Mouse (Mus musculus): ENCODE measurements around the gene Zfp708. TPM values are rescaled to one million over a fixed set of nuclear protein-coding genes. Genes with fewer than 3 reads are reported as not detected.

The Zfp708 gene
- polyA plus RNA-seq, 1 experiment from 2014 or later, result 1.8 TPM

DNA sequence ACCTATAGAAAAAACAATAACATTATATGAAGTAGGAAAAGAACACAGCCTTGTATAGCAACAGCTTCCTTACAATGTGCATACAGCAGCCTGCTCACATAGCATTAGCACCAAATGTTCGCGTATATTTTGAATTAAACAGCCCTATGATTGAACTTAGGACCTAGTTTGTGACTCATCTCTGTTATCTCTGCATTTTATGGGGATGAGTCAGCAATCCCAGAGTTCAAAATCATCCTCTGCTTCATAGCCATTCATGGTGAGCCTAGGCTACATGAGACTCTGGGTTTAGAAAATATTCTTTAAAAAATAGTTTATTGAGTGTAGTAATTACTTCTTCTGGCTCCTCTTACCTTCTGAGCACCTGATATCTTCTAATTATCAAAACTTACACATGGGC, 15.5 kb upstream of the Zfp708 start:
- Histone ChIP-seq H3K9me3 (ENCODE audit: control insufficient read depth, low read length) (no peaks in the 10 kb centered on the region), H3K4me3 (ENCODE audit: low read depth, low read length) (no peak overlapping the region), H3K27ac (replicated peaks) (no peak overlapping the region), H3K4me2 (replicated peaks; ENCODE audit: low read depth) (no peak overlapping the region), H3K36me3 (ENCODE audit: control insufficient read depth, insufficient read depth, low read length) (no peaks in the 10 kb centered on the region), H3K4me1 (replicated peaks; ENCODE audit: control insufficient read depth, insufficient read depth) (no peaks in the 10 kb centered on the region), H3K27me3 (ENCODE audit: control insufficient read depth, insufficient read depth, low read length) (no peaks in the 10 kb centered on the region), H3K9ac (ENCODE audit: low read length) (no peak overlapping the region)
- WGBS, result 88% methylated on average over 2 of the region's 2 CpGs
- no peak for DNase-seq (ENCODE audit: low spot score)
- ATAC-seq (ENCODE audit: low FRiP score, low TSS enrichment), result no peak
- TF ChIP-seq CTCF (IDR thresholded peaks at IDR 0.05; ENCODE audit: low read depth), result no peak
- no peak for TF ChIP-seq EP300 (optimal IDR thresholded peaks at IDR 0.05)

DNA sequence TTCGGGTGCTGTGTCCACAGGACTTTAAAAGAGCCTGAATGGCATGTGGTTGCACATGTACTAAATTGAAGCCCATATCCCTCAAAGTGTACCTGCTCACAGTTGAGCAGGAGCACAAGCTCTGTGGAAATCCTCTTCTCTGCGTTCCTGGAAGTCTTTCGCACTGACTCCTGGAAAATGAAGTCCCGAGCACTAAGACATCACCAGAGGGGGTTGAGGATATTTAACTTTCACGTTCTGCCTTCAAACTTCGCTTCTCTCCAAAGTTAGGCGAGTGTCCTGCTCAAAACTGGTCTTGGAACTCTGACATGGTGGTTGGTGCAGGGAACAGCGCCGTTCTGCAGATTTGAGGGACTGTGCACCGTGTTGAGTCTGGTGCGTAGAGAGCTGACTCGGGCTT, 14.3 kb upstream of the Zfp708 start:
- no peak for ATAC-seq (ENCODE audit: low FRiP score, low TSS enrichment)
- no peak overlapping the region for H3K9ac ChIP-seq (ENCODE audit: low read length)
- TF ChIP-seq EP300 (optimal IDR thresholded peaks at IDR 0.05) (no peak), CTCF (IDR thresholded peaks at IDR 0.05; ENCODE audit: low read depth) (no peak)
- H3K27me3 ChIP-seq (ENCODE audit: control insufficient read depth, insufficient read depth, low read length), result no peaks in the 10 kb centered on the region
- no peak for DNase-seq (ENCODE audit: low spot score)
- H3K4me1 ChIP-seq (replicated peaks; ENCODE audit: control insufficient read depth, insufficient read depth), result 0 out of 2 replicates have a peak, but pooled peaks cover 2% of the 10 kb centered on the region
- H3K27ac ChIP-seq (replicated peaks), result no peak overlapping the region
- no peaks in the 10 kb centered on the region for H3K9me3 ChIP-seq (ENCODE audit: control insufficient read depth, low read length)
- H3K4me2 ChIP-seq (replicated peaks; ENCODE audit: low read depth), result no peak overlapping the region
- 82% methylated on average over 12 of the region's 12 CpGs for WGBS
- H3K4me3 ChIP-seq (ENCODE audit: low read depth, low read length), result no peak overlapping the region
- no peaks in the 10 kb centered on the region for H3K36me3 ChIP-seq (ENCODE audit: control insufficient read depth, insufficient read depth, low read length)

DNA sequence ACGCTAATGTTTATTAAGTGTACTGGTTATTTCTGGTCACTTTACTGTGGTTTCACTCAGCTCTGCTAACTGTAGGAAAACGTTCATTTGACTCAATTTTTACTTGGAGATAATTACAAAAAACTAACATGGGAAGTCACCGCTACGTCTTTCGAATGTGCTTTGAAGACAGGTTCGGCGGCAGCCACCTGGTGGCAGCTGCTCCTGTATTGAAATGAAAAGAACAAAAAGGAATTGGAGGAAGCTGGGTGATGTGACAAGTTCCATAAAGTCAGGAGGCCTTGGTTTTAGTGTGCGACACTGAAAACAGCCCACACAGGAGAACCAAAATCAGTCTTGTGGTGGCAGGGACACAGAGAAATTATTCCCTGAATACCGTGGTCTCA, 11.0 kb upstream of the Zfp708 start:
- H3K27ac ChIP-seq (replicated peaks), result peak overlapping the region; percentile 36; the same call in 1 of the 2 replicates

DNA sequence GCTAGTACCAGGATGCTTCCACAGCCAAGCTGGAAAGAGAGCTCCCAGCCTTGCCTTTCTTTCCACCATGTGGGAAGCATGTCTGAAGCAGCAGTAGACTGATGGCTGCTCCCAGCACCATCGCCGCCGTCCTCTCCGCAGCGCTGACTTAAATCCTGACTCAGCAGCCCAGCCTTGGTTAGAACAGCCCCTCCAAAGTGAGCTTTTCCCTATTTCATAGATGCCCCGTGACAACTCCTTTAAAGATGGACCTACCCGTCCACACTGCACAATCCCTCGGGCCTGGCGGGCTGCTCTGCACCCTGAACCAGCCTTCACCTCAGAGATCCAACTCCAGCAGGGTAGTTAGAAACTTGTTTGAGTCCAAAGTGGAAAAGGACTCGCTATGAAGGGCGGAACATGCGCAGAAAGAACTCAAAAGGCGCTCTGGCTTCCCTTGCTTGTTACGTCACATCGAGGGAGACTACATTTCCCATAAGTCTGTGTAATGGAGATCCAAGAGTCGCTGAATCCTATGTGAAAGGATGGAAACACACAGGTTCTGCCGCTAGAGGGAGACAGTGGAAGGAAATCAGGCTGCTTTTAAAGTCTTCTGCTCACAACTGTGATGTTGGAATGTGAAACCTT, 10.5 kb upstream of the Zfp708 start, which contains the start of gene Gm28557:
Gm28557 (minus strand) TSS at position 411 of the 627 bp plus-strand sequence.
- Histone ChIP-seq H3K9ac (ENCODE audit: low read length) (peak within 1 kb of the TSS; percentile 75), H3K4me1 (replicated peaks; ENCODE audit: control insufficient read depth, insufficient read depth) (0 out of 2 replicates have a peak, but pooled peaks cover 2% of the 10 kb centered on the region), H3K4me2 (replicated peaks; ENCODE audit: low read depth) (peak within 1 kb of the TSS; percentile 72), H3K4me3 (ENCODE audit: low read depth, low read length) (peak within 1 kb of the TSS; percentile 71), H3K9me3 (ENCODE audit: control insufficient read depth, low read length) (no peaks in the 10 kb centered on the region), H3K27ac (replicated peaks) (peak within 1 kb of the TSS; percentile 94), H3K36me3 (ENCODE audit: control insufficient read depth, insufficient read depth, low read length) (no peaks in the 10 kb centered on the region), H3K27me3 (ENCODE audit: control insufficient read depth, insufficient read depth, low read length) (no peaks in the 10 kb centered on the region)
- ATAC-seq (ENCODE audit: low FRiP score, low TSS enrichment) (peak; percentile 99), DNase-seq (ENCODE audit: low spot score) (peak; percentile 87)
- TF ChIP-seq CTCF (IDR thresholded peaks at IDR 0.05; ENCODE audit: low read depth), result peak; percentile 93
- no peak for TF ChIP-seq EP300 (optimal IDR thresholded peaks at IDR 0.05)
- 0% methylated on average over 17 of the region's 17 CpGs for WGBS

More for the DNA sequence above, 11.0 kb upstream of the Zfp708 start:
- Histone ChIP-seq H3K4me2 (replicated peaks; ENCODE audit: low read depth) (peak overlapping the region; percentile 43), H3K4me3 (ENCODE audit: low read depth, low read length) (peak overlapping the region; percentile 71), H3K36me3 (ENCODE audit: control insufficient read depth, insufficient read depth, low read length) (no peaks in the 10 kb centered on the region), H3K9me3 (ENCODE audit: control insufficient read depth, low read length) (no peaks in the 10 kb centered on the region), H3K27me3 (ENCODE audit: control insufficient read depth, insufficient read depth, low read length) (no peaks in the 10 kb centered on the region), H3K9ac (ENCODE audit: low read length) (peak overlapping the region; percentile 1; the same call in 1 of the 2 replicates), H3K4me1 (replicated peaks; ENCODE audit: control insufficient read depth, insufficient read depth) (0 out of 2 replicates have a peak, but pooled peaks cover 2% of the 10 kb centered on the region)
- TF ChIP-seq CTCF (IDR thresholded peaks at IDR 0.05; ENCODE audit: low read depth) (peak; percentile 44), EP300 (optimal IDR thresholded peaks at IDR 0.05) (no peak)
- ATAC-seq (ENCODE audit: low FRiP score, low TSS enrichment) (peak; percentile 75), DNase-seq (ENCODE audit: low spot score) (peak; percentile 65)
- 3% methylated on average over 9 of the region's 9 CpGs for WGBS

DNA sequence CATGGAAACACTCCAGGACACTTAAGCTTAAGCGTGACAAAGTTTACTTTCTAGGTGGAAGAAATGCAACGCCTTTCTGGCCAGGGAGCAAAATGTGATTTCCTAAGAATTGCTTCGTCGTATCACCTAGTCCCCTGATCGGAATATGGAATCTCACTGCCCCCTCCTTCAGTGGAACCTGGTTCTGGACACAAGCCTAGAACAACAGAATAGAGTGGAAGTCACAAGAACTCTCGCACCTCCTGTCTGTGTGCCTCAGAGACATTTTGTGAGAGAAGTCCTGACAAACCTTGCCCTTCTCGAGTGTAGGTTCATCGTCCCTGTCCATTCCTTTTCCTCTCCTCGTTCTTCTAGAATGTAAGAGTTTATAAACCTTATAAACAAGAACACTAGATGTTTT, 9.9 kb upstream of the Zfp708 start:
- Histone ChIP-seq H3K9ac (ENCODE audit: low read length) (peak overlapping the region; percentile 75), H3K27ac (replicated peaks) (peak overlapping the region; percentile 94), H3K36me3 (ENCODE audit: control insufficient read depth, insufficient read depth, low read length) (no peaks in the 10 kb centered on the region), H3K9me3 (ENCODE audit: control insufficient read depth, low read length) (no peaks in the 10 kb centered on the region), H3K4me1 (replicated peaks; ENCODE audit: control insufficient read depth, insufficient read depth) (0 out of 2 replicates have a peak, but pooled peaks cover 2% of the 10 kb centered on the region), H3K4me3 (ENCODE audit: low read depth, low read length) (peak overlapping the region; percentile 71), H3K27me3 (ENCODE audit: control insufficient read depth, insufficient read depth, low read length) (no peaks in the 10 kb centered on the region), H3K4me2 (replicated peaks; ENCODE audit: low read depth) (peak overlapping the region; percentile 72)
- ATAC-seq (ENCODE audit: low FRiP score, low TSS enrichment) (no peak), DNase-seq (ENCODE audit: low spot score) (no peak)
- 34% methylated on average over 9 of the region's 9 CpGs for WGBS
- TF ChIP-seq CTCF (IDR thresholded peaks at IDR 0.05; ENCODE audit: low read depth) (no peak), EP300 (optimal IDR thresholded peaks at IDR 0.05) (no peak)

DNA sequence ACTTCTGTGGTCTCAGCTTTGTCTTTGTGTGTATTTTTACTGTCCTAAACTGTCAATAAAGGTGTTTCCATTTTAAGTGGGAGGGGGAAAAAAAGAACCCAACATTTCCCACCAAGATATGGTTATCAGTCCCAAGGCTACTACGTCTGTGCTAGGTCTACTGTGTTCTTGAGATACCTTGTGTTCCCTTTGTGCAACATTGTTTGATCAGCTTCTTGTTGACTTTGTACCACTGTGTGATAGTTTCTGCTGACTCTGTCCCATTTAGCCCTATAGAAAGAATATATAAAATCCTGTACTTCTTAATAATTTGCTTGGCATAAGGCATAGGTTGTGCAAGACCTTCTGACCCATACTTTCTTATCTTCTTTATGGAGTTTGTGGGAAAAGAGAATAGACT, 7.6 kb downstream of the Zfp708 start:
- H3K27me3 ChIP-seq (ENCODE audit: control insufficient read depth, insufficient read depth, low read length), result no peaks in the 10 kb centered on the region
- TF ChIP-seq EP300 (optimal IDR thresholded peaks at IDR 0.05), result no peak
- TF ChIP-seq CTCF (IDR thresholded peaks at IDR 0.05; ENCODE audit: low read depth), result no peak
- H3K4me1 ChIP-seq (replicated peaks; ENCODE audit: control insufficient read depth, insufficient read depth), result no peaks in the 10 kb centered on the region
- no peak overlapping the region for H3K4me2 ChIP-seq (replicated peaks; ENCODE audit: low read depth)
- no peak overlapping the region for H3K9ac ChIP-seq (ENCODE audit: low read length)
- 52% methylated on average over 1 of the region's 1 CpGs for WGBS
- no peak for DNase-seq (ENCODE audit: low spot score)
- H3K9me3 ChIP-seq (ENCODE audit: control insufficient read depth, low read length), result no peaks in the 10 kb centered on the region
- no peaks in the 10 kb centered on the region for H3K36me3 ChIP-seq (ENCODE audit: control insufficient read depth, insufficient read depth, low read length)
- ATAC-seq (ENCODE audit: low FRiP score, low TSS enrichment), result peak; percentile 86; the same call in 1 of the 2 replicates
- H3K27ac ChIP-seq (replicated peaks), result no peak overlapping the region
- H3K4me3 ChIP-seq (ENCODE audit: low read depth, low read length), result no peak overlapping the region

All from stomach, postnatal 0 days (tissue).